Mouse (Mus musculus) heart, postnatal 4 days (tissue): Measurements from ENCODE around the gene E2f6. TPM values are rescaled to one million over a fixed set of nuclear protein-coding genes. Genes with fewer than 3 reads are reported as not detected.

Source experiments
- DNase-seq: peaks from one replicate; pipeline ENCODE4 v3.0.0; 2021
- total RNA-seq, 2 experiments: library from RNA; stranded (reverse); gene quantifications; 2 replicates each; pipeline ENCODE4 v1.2.3; 2021

Gene E2f6
- total RNA-seq, 2 experiments from 2014 or later, result 51.1 to 53.6 TPM

GRCm38 (mm10) chr12:16800259-16800958 is 10.4 kb upstream of the E2f6 start, which contains the start of gene Greb1:
TSS of gene Greb1 (minus strand) at chr12:16800886.
- peak; percentile 39 for DNase-seq

GRCm38 (mm10) chr12:16800959-16801315 is 9.8 kb upstream of the E2f6 start:
- DNase-seq, result no peak

GRCm38 (mm10) chr12:16803237-16803955 is 7.4 kb upstream of the E2f6 start:
- no peak for DNase-seq

- no peak for DNase-seq
These were observed 6.8 kb upstream of the E2f6 start for GRCm38 (mm10) chr12:16803956-16804430.

GRCm38 (mm10) chr12:16805511-16805910 is 5.3 kb upstream of the E2f6 start:
- DNase-seq, result peak; percentile 89

GRCm38 (mm10) chr12:16808045-16808444 is 2.7 kb upstream of the E2f6 start:
- peak; percentile 61 for DNase-seq

- no peak for DNase-seq
These were observed 714 bp downstream of the E2f6 start for GRCm38 (mm10) chr12:16811477-16811876.

- no peak for DNase-seq
These were observed 6.4 kb downstream of the E2f6 start for GRCm38 (mm10) chr12:16817147-16817546.

- DNase-seq, result no peak
These were observed 7.8 kb downstream of the E2f6 start for GRCm38 (mm10) chr12:16818513-16818912.

GRCm38 (mm10) chr12:16820761-16821160 is 10.0 kb downstream of the E2f6 start:
- peak; percentile 44 for DNase-seq

- DNase-seq, result no peak
These were observed 11.5 kb downstream of the E2f6 start for GRCm38 (mm10) chr12:16822181-16822734.

- DNase-seq, result no peak
These were observed 12.9 kb downstream of the E2f6 start for GRCm38 (mm10) chr12:16823701-16824100.

- DNase-seq, result peak; percentile 73
These were observed 17.7 kb downstream of the E2f6 start for GRCm38 (mm10) chr12:16828505-16828904.

- no peak for DNase-seq
These were observed 19.0 kb downstream of the E2f6 start for GRCm38 (mm10) chr12:16829785-16830184.

- DNase-seq, result no peak
These were observed 20.3 kb downstream of the E2f6 start for GRCm38 (mm10) chr12:16831071-16831470.

- no peak for DNase-seq
These were observed 23.9 kb downstream of the E2f6 start for GRCm38 (mm10) chr12:16834701-16835100.

GRCm38 (mm10) chr12:16836188-16836587 is 25.4 kb downstream of the E2f6 start:
- peak; percentile 81 for DNase-seq

GRCm38 (mm10) chr12:16837766-16838165 is 27.0 kb downstream of the E2f6 start:
- DNase-seq, result no peak

- DNase-seq, result peak; percentile 57
These were observed 30.3 kb downstream of the E2f6 start for GRCm38 (mm10) chr12:16840842-16841782.

- DNase-seq, result peak; percentile 60
These were observed 34.1 kb downstream of the E2f6 start for GRCm38 (mm10) chr12:16844623-16845592.

- DNase-seq, result peak; percentile 35
These were observed 36.5 kb downstream of the E2f6 start for GRCm38 (mm10) chr12:16847204-16847792.
